Mouse (Mus musculus): ENCODE results near the gene Rrbp1. TPM values are rescaled to one million over a fixed set of nuclear protein-coding genes. Genes with fewer than 3 reads are reported as not detected.

The Rrbp1 gene
- polyA plus RNA-seq, 1 experiment from 2014 or later: 74.3 TPM

DNA sequence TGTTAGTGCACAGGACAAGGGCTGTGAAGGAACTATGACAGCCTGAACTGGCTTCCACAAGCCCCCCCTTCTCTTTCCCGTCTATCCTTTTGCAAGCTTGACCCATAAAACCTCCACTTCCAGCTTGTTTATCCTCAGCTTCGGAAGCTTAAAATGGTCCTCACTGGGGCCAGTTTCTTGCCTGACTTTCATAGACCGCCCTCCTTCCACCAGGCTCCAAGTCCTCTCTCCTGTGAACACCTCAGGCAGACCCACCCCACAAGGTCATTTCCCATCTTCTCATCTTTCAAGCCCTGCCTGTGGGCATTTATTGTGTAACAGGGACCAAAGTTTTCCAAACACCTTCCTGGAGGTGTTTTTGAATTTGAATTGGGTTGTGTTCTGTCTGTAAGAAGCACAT, 11.4 kb upstream of the Rrbp1 start:
- Histone ChIP-seq H3K4me1 (ENCODE audit: insufficient read depth) (peaks cover 5% of the 10 kb centered on the region; the same call in 1 of the 2 replicates), H3K36me3 (replicated peaks; ENCODE audit: insufficient read depth, low read length) (no peaks in the 10 kb centered on the region), H3K4me3 (ENCODE audit: low read depth, low read length) (no peak overlapping the region), H3K4me2 (ENCODE audit: low read depth, low read length) (no peak overlapping the region), H3K9ac (replicated peaks) (no peak overlapping the region), H3K27ac (ENCODE audit: low read depth) (no peak overlapping the region), H3K27me3 (ENCODE audit: insufficient read depth, low read length) (no peaks in the 10 kb centered on the region), H3K9me3 (ENCODE audit: low read length) (no peaks in the 10 kb centered on the region)
- 80% methylated on average over 3 of the region's 3 CpGs for WGBS (ENCODE audit: insufficient replicate concordance)
- TF ChIP-seq EP300 (IDR thresholded peaks at IDR 0.05; ENCODE audit: low read depth) (no peak), CTCF (IDR thresholded peaks at IDR 0.05; ENCODE audit: low read depth) (no peak)
- no peak for DNase-seq
- ATAC-seq: no peak

- Histone ChIP-seq H3K27ac (ENCODE audit: low read depth) (no peak overlapping the region), H3K36me3 (replicated peaks; ENCODE audit: insufficient read depth, low read length) (no peaks in the 10 kb centered on the region), H3K4me1 (ENCODE audit: insufficient read depth) (peaks cover 5% of the 10 kb centered on the region; the same call in 1 of the 2 replicates), H3K9me3 (ENCODE audit: low read length) (no peaks in the 10 kb centered on the region), H3K4me3 (ENCODE audit: low read depth, low read length) (no peak overlapping the region), H3K4me2 (ENCODE audit: low read depth, low read length) (no peak overlapping the region), H3K9ac (replicated peaks) (no peak overlapping the region), H3K27me3 (ENCODE audit: insufficient read depth, low read length) (no peaks in the 10 kb centered on the region)
- no peak for ATAC-seq
- DNase-seq: no peak
- WGBS (ENCODE audit: insufficient replicate concordance): 48% methylated on average over 2 of the region's 2 CpGs
- TF ChIP-seq EP300 (IDR thresholded peaks at IDR 0.05; ENCODE audit: low read depth) (no peak), CTCF (IDR thresholded peaks at IDR 0.05; ENCODE audit: low read depth) (no peak)
Observed at GRCm38 (mm10) chr2:144019971-144020370, 8.9 kb upstream of the Rrbp1 start.

GRCm38 (mm10) chr2:144015861-144016260, 4.8 kb upstream of the Rrbp1 start:
- no peak overlapping the region for H3K27ac ChIP-seq (ENCODE audit: low read depth)
- 86% methylated on average over 9 of the region's 9 CpGs for WGBS (ENCODE audit: insufficient replicate concordance)

GRCm38 (mm10) chr2:144014481-144014880, 3.4 kb upstream of the Rrbp1 start:
- WGBS (ENCODE audit: insufficient replicate concordance): 61% methylated on average over 5 of the region's 5 CpGs
- no peak for ATAC-seq

More at GRCm38 (mm10) chr2:144015861-144016260, 4.8 kb upstream of the Rrbp1 start:
- no peak overlapping the region for H3K4me3 ChIP-seq (ENCODE audit: low read depth, low read length)
- H3K36me3 ChIP-seq (replicated peaks; ENCODE audit: insufficient read depth, low read length): no peaks in the 10 kb centered on the region
- ATAC-seq (no peak), DNase-seq (no peak)
- H3K27me3 ChIP-seq (ENCODE audit: insufficient read depth, low read length): no peaks in the 10 kb centered on the region
- no peak overlapping the region for H3K4me2 ChIP-seq (ENCODE audit: low read depth, low read length)
- no peak for TF ChIP-seq CTCF (IDR thresholded peaks at IDR 0.05; ENCODE audit: low read depth)
- no peak for TF ChIP-seq EP300 (IDR thresholded peaks at IDR 0.05; ENCODE audit: low read depth)
- peaks cover 29% of the 10 kb centered on the region for H3K4me1 ChIP-seq (ENCODE audit: insufficient read depth)
- no peak overlapping the region for H3K9ac ChIP-seq (replicated peaks)
- H3K9me3 ChIP-seq (ENCODE audit: low read length): no peaks in the 10 kb centered on the region

DNA sequence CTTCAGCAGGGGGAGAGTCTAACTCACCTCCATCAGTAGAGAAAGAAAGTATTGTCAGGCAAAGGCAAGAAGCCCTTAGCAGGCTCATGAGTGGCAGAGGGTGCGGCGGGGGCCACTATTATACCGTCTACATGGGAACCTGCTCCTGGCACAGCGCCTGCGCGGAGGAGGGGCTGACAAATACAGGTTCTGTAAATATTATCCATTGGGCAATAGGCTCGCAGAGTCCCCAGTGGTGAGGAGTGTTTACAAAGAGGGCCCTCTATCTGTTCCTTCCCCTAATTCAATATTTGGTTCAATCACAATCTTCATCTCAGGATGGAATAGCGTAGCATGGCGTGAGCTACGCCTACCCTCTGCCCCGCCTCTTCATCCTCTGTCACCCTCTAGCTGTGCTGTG, 3.0 kb upstream of the Rrbp1 start:
- 58% methylated on average over 11 of the region's 11 CpGs for WGBS (ENCODE audit: insufficient replicate concordance)
- Histone ChIP-seq H3K4me2 (ENCODE audit: low read depth, low read length) (peak overlapping the region; percentile 18; the same call in 1 of the 2 replicates), H3K9me3 (ENCODE audit: low read length) (no peaks in the 10 kb centered on the region), H3K36me3 (replicated peaks; ENCODE audit: insufficient read depth, low read length) (no peaks in the 10 kb centered on the region), H3K4me3 (ENCODE audit: low read depth, low read length) (no peak overlapping the region), H3K4me1 (ENCODE audit: insufficient read depth) (peaks cover 36% of the 10 kb centered on the region), H3K9ac (replicated peaks) (no peak overlapping the region), H3K27ac (ENCODE audit: low read depth) (peak overlapping the region; percentile 62), H3K27me3 (ENCODE audit: insufficient read depth, low read length) (no peaks in the 10 kb centered on the region)
- ATAC-seq (no peak), DNase-seq (peak; percentile 73)
- peak; percentile 55; the same call in 1 of the 2 replicates for TF ChIP-seq EP300 (IDR thresholded peaks at IDR 0.05; ENCODE audit: low read depth)
- TF ChIP-seq CTCF (IDR thresholded peaks at IDR 0.05; ENCODE audit: low read depth): no peak

More at GRCm38 (mm10) chr2:144014481-144014880, 3.4 kb upstream of the Rrbp1 start:
- Histone ChIP-seq H3K9ac (replicated peaks) (no peak overlapping the region), H3K36me3 (replicated peaks; ENCODE audit: insufficient read depth, low read length) (no peaks in the 10 kb centered on the region), H3K4me2 (ENCODE audit: low read depth, low read length) (0 out of 2 replicates have a peak overlapping the region, but pooled peaks have one; percentile 18), H3K27ac (ENCODE audit: low read depth) (peak overlapping the region; percentile 62), H3K27me3 (ENCODE audit: insufficient read depth, low read length) (no peaks in the 10 kb centered on the region), H3K4me3 (ENCODE audit: low read depth, low read length) (no peak overlapping the region), H3K9me3 (ENCODE audit: low read length) (no peaks in the 10 kb centered on the region), H3K4me1 (ENCODE audit: insufficient read depth) (peaks cover 34% of the 10 kb centered on the region)
- TF ChIP-seq EP300 (IDR thresholded peaks at IDR 0.05; ENCODE audit: low read depth) (no peak), CTCF (IDR thresholded peaks at IDR 0.05; ENCODE audit: low read depth) (no peak)
- no peak for DNase-seq

GRCm38 (mm10) chr2:144010282-144011044, 600 bp downstream of the Rrbp1 start:
- Histone ChIP-seq H3K9me3 (ENCODE audit: low read length) (no peaks in the 10 kb centered on the region), H3K27me3 (ENCODE audit: insufficient read depth, low read length) (no peaks in the 10 kb centered on the region), H3K4me3 (ENCODE audit: low read depth, low read length) (peak overlapping the region; percentile 83), H3K36me3 (replicated peaks; ENCODE audit: insufficient read depth, low read length) (peaks cover 6% of the 10 kb centered on the region; the same call in 1 of the 2 replicates), H3K9ac (replicated peaks) (peak overlapping the region; percentile 98), H3K4me1 (ENCODE audit: insufficient read depth) (peaks cover 54% of the 10 kb centered on the region), H3K4me2 (ENCODE audit: low read depth, low read length) (peak overlapping the region; percentile 87), H3K27ac (ENCODE audit: low read depth) (peak overlapping the region; percentile 100)
- ATAC-seq: peak; percentile 25
- TF ChIP-seq CTCF (IDR thresholded peaks at IDR 0.05; ENCODE audit: low read depth) (peak; percentile 89), EP300 (IDR thresholded peaks at IDR 0.05; ENCODE audit: low read depth) (no peak)
- WGBS (ENCODE audit: insufficient replicate concordance): 2% methylated on average over 91 of the region's 107 CpGs
- peak; percentile 89 for DNase-seq
